Mouse (Mus musculus) left cerebral cortex, postnatal 14 days (tissue): ENCODE data around the gene Rbfox3. TPM values are rescaled to one million over a fixed set of nuclear protein-coding genes. Genes with fewer than 3 reads are reported as not detected.
A peak's percentile ranks its signal among the peaks of the same experiment; 100 is the strongest.

Experiments
- DNase-seq, 2 experiments: peaks; one replicate each; pipeline ENCODE4 v3.0.0; 2021 to 2022; ENCODE audit warnings: low spot score in 2 of 2, mixed read lengths in 1 of 2
- intact Hi-C: fragments of 180-260 bp; cut with DNase I; formaldehyde crosslinking; loops from one replicate; pipeline ENCODE4 v1.15.1; 2025
- total RNA-seq, 2 experiments: library from RNA; stranded (reverse); gene quantifications; 2 replicates each; pipeline ENCODE4 v1.2.3; 2021

Rbfox3 gene
- total RNA-seq, 2 experiments from 2014 or later: 297 to 325 TPM

- intact Hi-C loops: no loop called here
- DNase-seq: no peak
Measured at GRCm38 (mm10) chr11:118553926-118554325, 357.5 kb downstream of the Rbfox3 start.

DNA sequence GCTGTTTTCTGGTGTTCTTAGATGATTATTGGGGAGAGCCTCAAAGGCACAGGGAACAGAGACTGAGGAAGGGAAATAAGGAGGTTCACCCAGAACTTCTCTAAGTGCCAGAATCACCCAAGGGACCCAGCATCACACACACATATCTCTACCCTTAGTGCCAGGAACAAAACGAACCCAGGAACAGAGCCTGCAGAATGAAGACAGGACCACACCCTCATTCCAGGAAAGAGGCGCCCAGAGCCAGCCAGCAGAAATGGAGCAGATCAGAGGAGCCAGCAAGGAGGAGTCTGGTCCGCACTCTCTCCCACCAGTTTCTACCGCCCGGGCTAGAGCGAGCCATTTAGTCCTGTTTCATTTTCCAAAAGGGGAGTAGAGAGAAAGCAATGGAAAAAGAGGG is 358.4 kb downstream of the Rbfox3 start:
- intact Hi-C loops: no loop called here

DNA sequence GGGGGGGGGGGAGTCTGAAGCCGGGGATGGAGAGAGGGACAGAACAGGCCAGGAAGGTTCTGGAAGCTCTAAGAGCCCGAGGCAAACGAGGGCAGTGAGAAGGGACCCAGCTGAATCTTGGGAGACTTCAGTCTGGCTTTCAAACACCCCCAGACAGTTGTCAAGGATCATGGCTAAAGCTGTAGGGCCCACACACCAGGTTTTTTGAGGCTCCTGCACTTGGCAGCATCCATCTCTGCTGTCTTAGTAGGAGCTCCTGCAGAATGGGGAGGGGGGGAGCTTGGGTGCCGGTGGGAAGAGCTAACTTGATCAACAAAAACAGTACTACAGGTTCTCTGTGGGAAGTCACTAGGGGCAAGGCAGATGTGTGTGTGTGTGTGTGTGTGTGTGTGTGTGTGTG is 358.9 kb downstream of the Rbfox3 start:
- no peak for DNase-seq
- intact Hi-C loops: no loop called here

More for the DNA sequence above, 358.4 kb downstream of the Rbfox3 start:
- DNase-seq: no peak

- no peak for DNase-seq
- intact Hi-C loops: no loop called here
Measured at GRCm38 (mm10) chr11:118551705-118552104, 359.7 kb downstream of the Rbfox3 start.

DNA sequence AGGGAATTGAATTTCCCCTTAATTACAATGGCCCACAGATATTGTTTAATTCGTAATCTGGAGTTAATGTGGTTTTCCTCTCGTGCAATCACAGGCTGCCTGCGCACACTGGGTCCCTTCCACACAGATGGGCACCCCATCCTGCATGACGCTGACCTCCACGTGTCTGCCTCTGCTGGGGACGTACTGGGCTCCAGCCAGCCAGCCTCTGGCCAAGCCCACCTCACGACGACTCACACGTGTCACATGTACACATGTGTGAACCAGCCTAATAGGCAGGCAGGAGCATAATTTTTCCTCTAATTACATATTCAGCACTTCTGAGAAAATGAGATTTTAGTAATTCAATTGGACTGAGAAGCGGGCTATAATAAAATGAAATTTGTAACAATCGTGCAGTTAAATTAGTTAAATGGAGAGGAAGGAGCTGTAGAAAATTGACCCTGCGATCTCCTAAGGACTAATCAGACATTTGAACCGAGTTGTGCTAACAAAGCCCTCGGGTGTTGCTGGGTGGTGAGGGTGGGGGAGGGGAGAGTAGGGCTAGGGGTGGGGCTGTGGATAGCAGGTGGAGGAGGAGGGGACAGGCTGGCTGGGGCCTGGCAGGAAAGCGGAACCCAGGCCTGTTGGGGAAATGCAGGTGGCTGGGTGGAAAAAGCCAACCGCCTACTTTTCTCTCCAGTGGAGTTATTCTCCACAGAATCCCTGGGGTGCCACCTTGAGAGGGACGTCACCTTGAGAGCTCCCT is 360.4 kb downstream of the Rbfox3 start:
- intact Hi-C loops: no loop called here

DNA sequence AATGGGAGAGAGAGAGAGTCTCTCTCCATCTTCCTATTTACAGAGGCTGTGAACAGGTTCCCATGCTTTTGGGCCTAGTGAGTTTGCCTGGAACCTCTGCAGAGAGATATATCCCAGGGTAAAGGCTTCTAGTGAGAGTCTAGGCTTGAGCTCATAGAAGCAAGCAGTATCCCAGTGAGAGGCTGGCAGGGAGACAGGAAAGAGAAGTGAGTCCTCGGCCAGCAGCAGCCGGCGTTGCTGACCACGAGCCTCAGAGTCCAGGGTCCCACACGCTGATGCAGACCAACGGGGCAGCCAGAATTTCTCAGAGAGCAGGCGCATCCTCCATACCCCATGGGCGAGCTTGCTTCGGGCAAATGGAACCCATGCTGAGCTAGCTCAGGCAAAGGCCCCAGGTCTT is 363.2 kb downstream of the Rbfox3 start:
- intact Hi-C loops: no loop called here
- no peak for DNase-seq

More for the DNA sequence above, 360.4 kb downstream of the Rbfox3 start:
- DNase-seq: no peak

DNA sequence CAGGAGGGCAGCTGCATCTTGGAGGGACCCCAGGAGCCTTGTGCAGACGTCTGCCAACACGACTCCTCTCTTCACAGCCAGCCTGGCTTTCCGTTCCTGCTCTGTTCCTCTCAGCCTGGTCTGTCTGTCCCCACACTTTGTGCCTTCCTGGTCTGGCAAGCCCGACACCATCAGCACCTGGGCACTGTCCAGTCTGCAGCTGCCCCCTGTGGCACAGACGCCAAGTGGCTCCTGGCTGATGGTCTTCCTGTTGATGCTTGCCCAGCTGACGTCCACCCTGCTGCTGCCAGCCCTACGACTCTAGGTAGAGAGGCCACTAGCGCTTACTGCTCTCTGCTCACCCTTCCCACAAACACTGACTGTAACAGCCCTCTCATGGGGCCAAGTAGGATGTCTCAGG is 365.1 kb downstream of the Rbfox3 start:
- DNase-seq: no peak
- intact Hi-C loops: no loop called here

- intact Hi-C loops: no loop called here
- no peak for DNase-seq
Measured at GRCm38 (mm10) chr11:118545690-118546089, 365.7 kb downstream of the Rbfox3 start.

DNA sequence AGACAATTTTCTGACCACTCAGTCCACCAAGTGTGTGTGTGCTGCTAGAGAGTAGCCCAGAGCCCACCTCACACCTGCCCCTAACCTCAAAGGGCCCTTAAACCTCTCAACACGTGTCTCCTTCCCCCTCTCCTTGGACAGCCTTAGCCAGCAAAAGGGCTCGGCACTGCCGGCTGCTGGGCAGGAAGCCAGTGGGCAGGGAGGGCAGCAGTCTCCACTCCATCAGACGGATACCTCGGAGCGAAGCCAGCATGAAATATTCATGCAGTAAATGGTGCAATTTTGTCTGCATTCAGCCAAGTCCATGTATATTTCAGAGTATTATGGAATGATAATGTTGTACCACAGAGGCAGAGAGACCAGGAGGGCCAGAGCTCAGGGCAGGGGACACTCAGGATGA is 366.8 kb downstream of the Rbfox3 start:
- DNase-seq: no peak

DNA sequence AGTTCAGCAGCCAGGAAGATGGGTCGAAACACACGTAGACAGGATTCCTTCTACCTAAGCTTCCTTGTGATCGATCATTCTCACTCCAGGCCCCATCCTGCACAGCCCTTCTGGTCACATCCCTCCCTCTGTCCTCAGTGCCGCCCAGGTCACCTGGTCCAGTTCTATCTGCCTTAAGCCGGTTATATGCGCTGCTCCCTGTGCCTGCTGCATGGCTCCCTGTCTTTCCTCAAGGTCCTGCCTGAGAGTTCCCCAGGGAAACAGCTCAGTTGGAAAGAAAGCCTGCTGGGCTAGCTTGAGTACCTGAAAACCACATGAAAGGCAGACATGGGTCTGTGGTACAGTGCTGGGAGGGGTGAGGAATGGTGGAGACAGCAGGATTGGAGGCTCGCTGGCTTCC is 368.5 kb downstream of the Rbfox3 start:
- DNase-seq: no peak
- intact Hi-C loops: no loop called here

More for the DNA sequence above, 366.8 kb downstream of the Rbfox3 start:
- intact Hi-C loops: no loop called here

GRCm38 (mm10) chr11:118540411-118541026 is 370.9 kb downstream of the Rbfox3 start:
- no peak for DNase-seq
- intact Hi-C loops: no loop called here

GRCm38 (mm10) chr11:118538008-118538407 is 373.4 kb downstream of the Rbfox3 start:
- intact Hi-C loops: no loop called here
- DNase-seq: no peak

DNA sequence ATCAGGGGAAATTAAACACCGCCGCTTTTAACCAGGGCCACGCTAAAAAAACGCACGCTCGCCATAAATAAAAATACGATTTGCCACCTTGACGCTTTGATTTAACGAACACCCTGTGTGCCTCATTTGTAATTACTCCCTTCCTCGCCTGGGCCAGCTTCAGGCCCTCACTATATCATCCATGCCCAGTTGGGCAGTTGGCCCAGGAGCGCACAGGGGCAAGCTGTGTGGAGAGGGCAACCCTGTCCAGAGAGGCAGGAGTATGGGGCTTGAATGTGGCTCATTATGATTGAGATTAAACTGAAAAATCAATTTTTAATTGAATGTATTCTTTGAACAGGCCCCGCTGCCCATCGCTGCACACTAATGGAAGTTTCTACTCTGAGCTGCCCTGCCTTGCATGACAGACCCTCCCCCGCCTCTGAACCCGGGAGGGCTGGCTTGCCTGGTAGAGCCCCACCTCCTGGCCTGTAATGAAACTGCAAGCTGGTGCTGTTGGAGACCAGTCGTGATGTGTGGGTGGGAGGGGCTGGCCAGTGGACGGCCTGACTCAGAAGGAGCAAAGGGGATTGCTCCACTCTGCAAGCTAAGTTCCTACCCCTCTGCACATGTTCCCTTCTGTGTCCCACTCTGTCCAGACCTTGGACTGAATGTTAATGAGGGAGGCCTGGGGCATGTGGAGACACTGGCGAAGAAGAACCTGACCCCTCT is 376.9 kb downstream of the Rbfox3 start:
- intact Hi-C loops: no loop called here
- DNase-seq: peak; percentile 39 to 48

GRCm38 (mm10) chr11:118530313-118530712 is 381.1 kb downstream of the Rbfox3 start:
- DNase-seq: no peak
- intact Hi-C loops: no loop called here

- DNase-seq: no peak
- intact Hi-C loops: no loop called here
Measured at GRCm38 (mm10) chr11:118528761-118529160, 382.6 kb downstream of the Rbfox3 start.

GRCm38 (mm10) chr11:118525059-118525458 is 386.3 kb downstream of the Rbfox3 start:
- intact Hi-C loops: no loop called here
- no peak for DNase-seq

DNA sequence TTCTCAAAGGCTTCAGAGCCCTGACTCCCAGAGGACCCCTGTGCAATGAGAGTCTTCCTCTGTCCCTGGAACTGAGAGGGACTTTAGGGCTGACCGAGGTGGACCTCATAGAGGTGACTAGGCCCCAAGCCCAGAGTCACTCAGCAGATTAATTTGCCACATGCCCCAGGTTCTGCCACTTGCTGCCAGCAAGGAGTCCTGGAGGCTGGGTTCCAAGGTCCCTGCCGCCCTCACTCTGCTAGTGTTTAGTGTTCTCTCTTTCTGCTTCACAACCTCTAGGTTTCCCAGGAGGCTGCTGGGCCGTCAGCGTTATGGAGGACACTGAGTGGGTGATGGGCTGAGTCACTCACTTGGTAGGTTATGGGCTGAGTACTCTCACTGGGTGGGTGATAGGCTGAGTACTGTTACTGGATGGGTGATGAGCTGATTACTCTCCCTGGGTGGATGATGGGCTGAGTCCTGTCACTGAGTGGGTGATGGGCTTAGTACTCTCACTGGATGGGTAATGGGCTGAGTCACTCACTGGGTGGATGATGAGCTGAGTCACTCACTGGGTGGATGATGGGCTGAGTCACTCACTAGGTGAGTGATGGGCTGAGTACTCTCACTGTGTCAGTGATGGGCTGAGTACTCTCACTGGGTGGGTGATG is 387.8 kb downstream of the Rbfox3 start:
- intact Hi-C loops: no loop called here
- DNase-seq: no peak

GRCm38 (mm10) chr11:118520932-118521331 is 390.5 kb downstream of the Rbfox3 start:
- DNase-seq: no peak
- intact Hi-C loops: no loop called here

DNA sequence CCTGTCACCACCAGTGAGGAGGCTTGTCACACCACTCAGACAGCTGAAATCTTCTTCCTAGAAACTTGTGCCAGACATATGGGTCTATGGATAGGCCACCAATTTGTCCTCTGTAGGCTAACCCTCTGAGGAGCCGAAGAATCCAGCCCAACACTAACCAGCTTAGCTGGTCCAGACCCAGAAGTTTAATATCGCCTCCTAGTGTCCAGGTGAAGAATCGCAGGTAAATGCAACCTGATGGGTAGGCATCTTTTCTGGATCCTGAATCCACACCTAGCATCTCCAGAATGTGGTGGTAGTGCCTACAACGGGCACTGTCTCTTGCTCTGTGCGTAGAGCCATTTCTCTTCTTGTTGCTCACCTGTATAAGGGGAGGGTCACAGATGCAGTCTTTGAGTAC is 391.1 kb downstream of the Rbfox3 start:
- intact Hi-C loops: no loop called here
- no peak for DNase-seq

GRCm38 (mm10) chr11:118518743-118519142 is 392.7 kb downstream of the Rbfox3 start:
- no peak for DNase-seq
- intact Hi-C loops: no loop called here
